Mouse (Mus musculus) layer of hippocampus, adult 8-10 months (tissue): ENCODE data around the gene Olfr710. TPM values are rescaled to one million over a fixed set of nuclear protein-coding genes. Genes with fewer than 3 reads are reported as not detected.
"Not testable (repeated sequence)": the region's sequence is repeated elsewhere in the genome, so short reads cannot be mapped to it uniquely, and the experiment has no call there.

Experiments used
- DNase-seq, 2 experiments: peaks; one replicate each; pipeline ENCODE4 v3.0.0; 2022; ENCODE audit warnings: low spot score in 2 of 2
- total RNA-seq, 4 experiments: library from RNA; stranded (reverse); gene quantifications; 2 replicates each; pipeline ENCODE4 v1.2.4; 2022

The Olfr710 gene
- not detected for total RNA-seq

DNA sequence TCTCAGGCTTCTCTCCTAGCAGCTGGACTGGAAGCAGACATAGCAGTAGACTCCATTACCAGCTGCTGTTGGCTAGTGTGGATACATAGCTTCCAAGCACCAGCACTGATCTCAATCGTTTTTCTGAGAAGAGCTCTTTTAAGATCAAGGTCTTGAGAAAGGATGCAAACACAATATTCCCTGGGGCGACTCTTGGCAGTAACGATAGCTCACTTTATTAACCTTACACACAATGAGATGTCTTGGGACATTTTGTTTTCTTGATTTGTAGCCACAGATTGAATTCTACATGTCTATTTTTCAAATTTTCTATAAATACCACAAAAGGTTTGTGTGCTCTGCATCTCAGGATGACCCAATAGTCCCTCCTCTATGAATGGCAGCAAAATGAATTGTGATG, at the start of gene Olfr710:
TSS of gene Olfr710 (minus strand) at position 101 of the 400 bp plus-strand sequence.
- no peak for DNase-seq

DNA sequence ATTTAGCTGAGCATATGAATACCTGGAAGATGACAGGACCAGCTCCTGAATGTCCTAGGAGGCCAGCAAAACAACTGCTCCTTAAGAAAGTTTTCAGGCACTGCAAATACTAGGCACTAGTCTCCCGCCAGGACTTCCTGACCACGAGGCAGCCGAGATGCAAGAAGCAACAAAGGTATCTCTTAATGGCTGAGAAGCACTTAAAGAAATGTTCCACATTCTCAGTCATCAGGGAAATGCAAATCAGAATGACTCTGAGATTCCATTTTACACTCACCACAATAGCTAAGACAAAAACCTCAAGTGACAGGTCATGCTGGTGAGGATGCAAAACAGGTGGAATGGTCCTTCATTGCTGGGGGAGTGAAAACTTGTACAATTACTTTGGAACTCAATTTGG, 37.1 kb upstream of the Olfr710 start:
- DNase-seq, result no peak

DNA sequence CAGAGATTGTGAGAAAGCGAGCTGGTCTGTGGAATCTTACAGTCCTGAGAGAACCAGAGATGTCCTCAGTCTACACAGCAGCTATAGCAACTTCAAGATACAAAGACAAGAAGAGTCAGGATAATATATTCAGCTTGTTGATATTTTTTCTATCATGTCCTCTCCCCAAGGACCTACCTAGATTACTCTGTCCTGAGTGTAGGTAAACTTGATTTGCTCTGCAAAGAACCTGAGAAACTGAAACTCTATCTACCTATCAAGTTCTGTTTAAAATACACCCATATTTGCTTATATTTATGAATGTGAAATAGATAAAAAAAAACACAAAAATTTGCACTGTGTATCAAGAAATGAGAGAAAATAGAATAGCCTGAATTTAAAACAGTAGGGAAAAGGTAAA, 27.2 kb upstream of the Olfr710 start, which contains the start of gene Olfr711:
TSS of gene Olfr711 (minus strand) at position 101 of the 400 bp plus-strand sequence.
- DNase-seq, result no peak

DNA sequence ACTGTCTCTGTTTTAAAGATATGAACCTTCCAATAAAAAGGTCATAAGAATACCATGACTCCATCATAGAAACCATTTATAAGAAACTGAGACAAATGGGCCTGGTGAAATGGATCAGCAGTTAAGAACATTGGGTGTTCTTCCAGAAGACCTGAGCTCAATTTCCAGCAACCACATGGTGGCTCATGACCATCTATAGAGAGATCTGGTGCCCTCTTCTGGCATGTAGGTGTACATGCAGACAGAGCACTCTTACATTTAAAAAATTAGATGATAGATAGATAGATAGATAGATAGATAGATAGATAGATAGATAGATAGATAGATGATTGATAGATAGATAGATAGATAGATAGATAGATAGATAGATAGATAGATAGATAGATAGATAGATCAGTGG, 19.4 kb upstream of the Olfr710 start:
- DNase-seq, result not testable (repeated sequence)

DNA sequence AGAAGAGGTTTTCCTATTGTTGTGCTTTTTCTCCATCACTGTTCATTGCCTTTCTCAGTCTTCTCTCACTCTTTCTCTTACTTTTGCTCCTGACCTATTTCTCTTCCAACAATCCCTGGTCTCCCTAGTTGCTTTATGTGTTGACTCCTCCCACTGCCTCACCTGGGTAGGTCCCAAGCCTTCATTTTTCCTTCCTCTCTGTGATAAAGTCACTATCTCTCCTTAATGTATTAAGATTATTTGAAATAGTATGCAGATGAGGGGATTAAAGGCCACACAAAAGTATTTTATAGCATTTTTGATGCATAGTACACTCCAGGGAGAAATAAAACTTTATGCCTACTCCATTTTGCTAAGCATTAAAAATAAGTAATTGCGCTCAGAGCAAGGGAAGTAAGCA, 15.7 kb upstream of the Olfr710 start, which contains the start of gene Olfr6:
TSS of gene Olfr6 (minus strand) at position 101 of the 400 bp plus-strand sequence.
- DNase-seq, result no peak

DNA sequence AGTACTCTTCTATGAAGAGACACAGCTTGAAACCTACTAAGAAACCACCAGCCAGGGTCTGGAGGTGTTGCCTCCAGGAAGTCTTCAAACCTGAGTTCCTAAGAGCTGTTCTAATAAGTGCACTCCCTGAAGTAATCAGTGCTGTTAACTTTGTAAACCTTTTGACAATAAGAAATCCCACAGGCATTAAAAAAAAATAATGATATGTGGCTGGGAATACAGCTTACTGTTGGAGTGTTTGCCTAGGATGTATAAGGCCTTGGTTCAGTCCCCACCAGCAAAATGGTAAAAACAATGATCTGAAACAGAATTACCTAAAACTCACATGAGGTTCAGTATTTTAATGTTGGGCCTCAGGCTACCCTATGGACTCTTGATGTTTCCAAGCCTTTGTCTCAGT, 16.0 kb downstream of the Olfr710 start, which contains the start of gene Olfr709-ps1:
TSS of gene Olfr709-ps1 (minus strand) at position 101 of the 400 bp plus-strand sequence.
- no peak for DNase-seq

DNA sequence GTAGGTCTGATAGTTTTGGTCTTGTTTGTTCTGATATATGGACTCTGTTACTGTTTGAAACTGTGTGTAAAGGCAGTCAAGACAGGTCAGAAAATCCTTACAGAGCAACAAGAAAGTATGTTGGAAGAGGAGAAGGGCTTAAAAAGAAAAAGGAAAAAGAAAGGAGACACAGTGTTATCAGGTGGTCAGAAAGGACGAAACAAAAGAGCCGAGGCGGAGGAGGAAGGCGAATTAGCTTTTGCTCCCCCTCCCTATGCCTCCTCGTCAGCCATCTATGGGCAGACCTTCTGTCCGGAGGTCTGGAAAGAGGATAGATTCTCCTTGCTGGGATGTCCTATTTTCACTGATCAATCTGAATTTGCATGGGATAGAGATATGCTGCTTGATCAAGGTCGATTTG, 27.2 kb downstream of the Olfr710 start:
- DNase-seq, result not testable (repeated sequence)

DNA sequence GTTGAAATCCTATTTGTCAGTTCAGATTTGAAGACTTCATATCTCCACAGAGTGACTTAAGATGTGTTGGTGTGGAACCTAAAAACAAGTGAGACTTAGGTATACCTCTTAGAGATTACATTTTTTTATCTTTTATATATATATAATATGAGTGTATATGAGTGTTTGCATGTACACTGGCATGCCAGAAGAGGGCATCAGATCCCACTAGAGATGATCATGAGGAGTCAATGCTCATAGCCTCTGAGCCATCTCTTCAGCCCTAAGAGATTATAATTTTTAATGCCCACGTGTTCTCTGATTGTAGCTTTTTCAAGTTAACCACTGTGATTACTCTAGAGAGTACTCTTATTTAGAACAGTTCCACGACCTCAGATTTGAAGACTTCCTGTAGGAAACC, 40.4 kb downstream of the Olfr710 start, which contains the start of gene Olfr1532-ps1:
TSS of gene Olfr1532-ps1 (plus strand) at position 326 of the 400 bp plus-strand sequence.
- DNase-seq, result no peak

DNA sequence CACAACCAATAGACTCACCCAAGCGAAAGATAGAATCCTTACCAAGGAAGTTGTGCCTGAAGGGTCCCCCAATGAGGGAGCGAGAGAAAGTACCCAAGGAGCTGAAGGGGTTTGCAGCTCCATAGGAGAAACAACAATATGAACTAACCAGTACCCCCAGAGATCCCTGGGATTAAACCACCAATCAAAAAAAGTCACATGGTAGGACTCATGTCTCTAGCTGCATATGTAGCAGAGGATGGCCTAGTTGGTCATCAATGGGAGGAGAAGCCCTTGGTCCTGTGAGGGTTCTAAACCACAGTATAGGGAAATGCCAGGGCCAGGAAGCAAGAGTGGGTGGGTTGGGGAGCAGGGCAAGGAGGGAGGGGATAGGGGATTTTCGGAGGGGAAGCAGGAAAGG, 47.0 kb downstream of the Olfr710 start, which contains the start of gene Olfr707:
TSS of gene Olfr707 (minus strand) at position 101 of the 400 bp plus-strand sequence.
- not testable (repeated sequence) for DNase-seq

Other genes starting within 250 kb of the Olfr710 start
- not detected for gene Olfr695, start 231.9 kb downstream of the Olfr710 start, total RNA-seq
- gene Olfr697, start 205.9 kb downstream of the Olfr710 start, total RNA-seq, result not detected
- not detected for gene Olfr698, start 192.9 kb downstream of the Olfr710 start, total RNA-seq
- not detected for gene Olfr699, start 155.1 kb downstream of the Olfr710 start, total RNA-seq
- gene Olfr700, start 139.5 kb downstream of the Olfr710 start, total RNA-seq, result not detected
- gene Olfr701, start 134.2 kb downstream of the Olfr710 start, total RNA-seq, result not detected
- gene Olfr702, start 114.4 kb downstream of the Olfr710 start, total RNA-seq, result not detected
- gene Olfr703, start 105.0 kb downstream of the Olfr710 start, total RNA-seq, result not detected
- not detected for gene Olfr704, start 85.1 kb downstream of the Olfr710 start, total RNA-seq
- not detected for gene Olfr705, start 71.4 kb downstream of the Olfr710 start, total RNA-seq
- gene Olfr706, start 60.1 kb downstream of the Olfr710 start, total RNA-seq, result not detected
- gene Olfr707, start 47.1 kb downstream of the Olfr710 start, total RNA-seq, result not detected
- gene Olfr1532-ps1, start 40.3 kb downstream of the Olfr710 start, total RNA-seq, result not detected
- not detected for gene Olfr709-ps1, start 16.1 kb downstream of the Olfr710 start, total RNA-seq
- gene Olfr6, start 15.6 kb upstream of the Olfr710 start, total RNA-seq, result under 1 TPM in 1 of 4 experiments, not detected in 3; 0.12 TPM
- gene Olfr711, start 27.1 kb upstream of the Olfr710 start, total RNA-seq, result not detected
- gene Olfr2, start 57.8 kb upstream of the Olfr710 start, total RNA-seq, result not detected
- gene Olfr713, start 82.9 kb upstream of the Olfr710 start, total RNA-seq, result not detected
- gene Olfr714, start 122.7 kb upstream of the Olfr710 start, total RNA-seq, result not detected
- not detected for gene Olfr17, start 144.9 kb upstream of the Olfr710 start, total RNA-seq
- not detected for gene Olfr715b, start 162.1 kb upstream of the Olfr710 start, total RNA-seq
- gene Olfr715, start 182.8 kb upstream of the Olfr710 start, total RNA-seq, result not detected
- not detected for gene Olfr716, start 190.0 kb upstream of the Olfr710 start, total RNA-seq
- not detected for gene Nlrp14, start 218.7 kb upstream of the Olfr710 start, total RNA-seq